Mouse (Mus musculus): Measurements from ENCODE around the gene Strap.
A peak's percentile ranks its signal among the peaks of the same experiment; 100 is the strongest.

Gene Strap

DNA sequence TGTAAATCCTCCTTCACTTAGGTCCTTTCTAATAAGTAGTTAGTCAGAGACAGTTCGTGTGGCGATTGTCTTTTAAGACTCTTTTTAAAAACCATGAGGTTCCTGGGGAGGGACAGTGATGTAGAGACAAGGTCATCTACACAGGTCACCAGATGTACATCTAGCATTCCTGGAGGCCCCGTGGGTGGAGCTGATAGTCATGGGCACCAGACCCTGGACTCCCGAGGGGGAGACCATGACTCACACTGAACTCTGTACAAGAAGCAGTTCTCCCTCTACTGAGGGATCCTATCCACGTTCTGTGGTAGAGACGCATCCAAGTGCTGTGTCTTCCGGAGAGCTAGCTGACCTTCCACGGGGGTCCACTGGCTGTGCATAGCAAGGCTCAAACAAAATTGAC, 42.1 kb downstream of the Strap start:
- no peak for DNase-seq (ENCODE audit: low spot score)

DNA sequence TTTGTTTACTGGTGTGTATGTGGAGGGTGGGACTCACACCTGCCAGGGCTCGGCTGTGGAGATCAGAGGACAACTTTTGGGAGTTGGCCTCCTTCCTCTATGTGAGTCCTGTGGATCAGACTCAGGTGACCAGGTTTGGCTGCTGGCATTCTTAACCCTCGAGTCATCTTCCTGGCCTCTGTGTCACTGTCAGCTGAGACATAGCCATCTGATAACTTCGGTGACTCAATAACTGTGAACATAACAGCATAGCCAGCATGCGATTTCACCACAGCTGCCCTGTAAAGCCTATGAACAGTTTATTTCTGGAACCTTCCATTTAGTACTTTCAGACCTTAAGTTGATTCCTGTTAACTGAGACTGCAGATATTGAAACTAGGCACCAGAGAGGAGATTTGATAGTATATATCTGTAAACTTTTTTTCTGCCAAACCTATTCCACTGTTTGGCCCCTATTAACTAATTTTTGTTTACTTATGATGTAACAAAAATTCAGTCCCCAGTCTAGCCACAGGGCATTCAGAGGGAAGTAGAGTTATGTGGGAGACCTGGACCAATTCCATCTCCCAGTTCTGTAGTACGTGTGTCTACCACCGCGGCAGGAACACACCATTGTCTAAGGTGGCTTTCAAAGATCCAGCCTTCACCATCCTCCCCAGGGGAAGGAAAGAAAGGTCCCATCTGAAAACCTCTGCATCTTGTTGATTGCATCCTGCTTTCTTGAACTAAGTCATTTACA, 49.2 kb downstream of the Strap start:
- DNase-seq (ENCODE audit: low spot score) = peak; percentile 24

DNA sequence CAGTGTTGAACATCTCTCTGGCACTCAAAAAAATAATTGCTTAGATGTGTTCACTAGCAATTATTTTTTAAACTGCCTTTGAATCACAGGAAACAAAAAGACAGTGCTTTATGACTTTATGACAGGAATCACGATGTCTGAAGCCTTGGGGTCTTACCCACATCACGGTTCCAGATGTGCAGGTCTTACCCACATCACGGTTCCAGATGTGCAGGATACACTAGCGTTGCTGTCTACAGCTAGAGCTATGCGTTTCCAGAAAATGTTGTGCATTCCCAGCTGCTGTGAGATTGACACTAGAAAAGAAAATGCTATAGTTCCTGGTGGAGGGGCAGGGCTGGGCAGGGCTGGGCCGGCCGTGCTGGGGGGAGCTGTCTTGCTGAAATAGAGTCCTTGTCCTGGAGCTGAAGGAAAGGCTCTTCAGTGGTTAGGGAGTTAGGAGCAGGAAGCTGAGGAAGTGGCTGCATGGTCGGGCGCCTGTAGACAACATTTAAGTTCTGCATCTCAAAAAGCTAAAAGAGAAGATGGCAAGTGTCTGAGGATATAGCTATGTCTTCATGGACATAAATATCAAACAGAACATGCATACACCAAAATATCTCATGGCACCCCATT, 54.2 kb downstream of the Strap start:
- DNase-seq (ENCODE audit: low spot score) = no peak

DNA sequence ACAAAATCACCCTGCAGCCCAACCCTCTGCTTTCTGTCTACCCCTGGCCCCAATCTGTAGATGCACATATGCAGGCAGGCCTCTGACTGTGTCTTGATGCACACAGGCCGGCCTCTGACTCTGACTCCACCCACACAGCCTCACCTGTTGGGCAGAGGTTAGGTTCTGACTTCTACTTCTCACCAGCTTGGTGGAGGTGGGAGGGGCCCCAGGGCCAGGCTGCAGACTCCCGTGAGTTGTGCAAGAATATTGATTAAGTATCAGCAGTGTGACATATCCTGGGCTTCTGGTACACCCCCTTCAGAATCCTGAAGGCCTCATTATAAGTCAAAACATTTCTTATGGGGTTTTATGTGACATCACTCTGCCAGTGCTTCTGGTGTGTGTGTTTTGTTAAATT, 54.8 kb downstream of the Strap start:
- no peak for DNase-seq (ENCODE audit: low spot score)

DNA sequence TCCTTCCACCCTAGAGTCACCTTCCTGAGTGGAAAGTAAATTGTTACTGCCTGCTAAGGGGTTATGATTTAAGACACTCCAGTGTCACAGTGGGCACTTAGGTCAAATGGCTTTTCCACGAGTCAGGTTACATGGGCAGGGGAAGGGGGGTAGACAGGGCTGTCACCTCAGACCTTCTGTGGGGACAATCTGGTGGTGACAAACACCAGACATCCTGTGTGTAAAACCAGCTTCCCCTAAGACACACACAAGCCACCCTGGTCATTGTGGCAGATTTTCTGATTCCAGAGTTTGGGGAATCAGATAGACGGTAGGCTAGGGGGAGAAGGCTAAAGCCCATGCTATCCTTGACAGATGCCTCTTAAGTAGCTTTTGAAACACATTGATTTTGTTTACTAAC, 60.6 kb downstream of the Strap start:
- DNase-seq (ENCODE audit: low spot score) = no peak

DNA sequence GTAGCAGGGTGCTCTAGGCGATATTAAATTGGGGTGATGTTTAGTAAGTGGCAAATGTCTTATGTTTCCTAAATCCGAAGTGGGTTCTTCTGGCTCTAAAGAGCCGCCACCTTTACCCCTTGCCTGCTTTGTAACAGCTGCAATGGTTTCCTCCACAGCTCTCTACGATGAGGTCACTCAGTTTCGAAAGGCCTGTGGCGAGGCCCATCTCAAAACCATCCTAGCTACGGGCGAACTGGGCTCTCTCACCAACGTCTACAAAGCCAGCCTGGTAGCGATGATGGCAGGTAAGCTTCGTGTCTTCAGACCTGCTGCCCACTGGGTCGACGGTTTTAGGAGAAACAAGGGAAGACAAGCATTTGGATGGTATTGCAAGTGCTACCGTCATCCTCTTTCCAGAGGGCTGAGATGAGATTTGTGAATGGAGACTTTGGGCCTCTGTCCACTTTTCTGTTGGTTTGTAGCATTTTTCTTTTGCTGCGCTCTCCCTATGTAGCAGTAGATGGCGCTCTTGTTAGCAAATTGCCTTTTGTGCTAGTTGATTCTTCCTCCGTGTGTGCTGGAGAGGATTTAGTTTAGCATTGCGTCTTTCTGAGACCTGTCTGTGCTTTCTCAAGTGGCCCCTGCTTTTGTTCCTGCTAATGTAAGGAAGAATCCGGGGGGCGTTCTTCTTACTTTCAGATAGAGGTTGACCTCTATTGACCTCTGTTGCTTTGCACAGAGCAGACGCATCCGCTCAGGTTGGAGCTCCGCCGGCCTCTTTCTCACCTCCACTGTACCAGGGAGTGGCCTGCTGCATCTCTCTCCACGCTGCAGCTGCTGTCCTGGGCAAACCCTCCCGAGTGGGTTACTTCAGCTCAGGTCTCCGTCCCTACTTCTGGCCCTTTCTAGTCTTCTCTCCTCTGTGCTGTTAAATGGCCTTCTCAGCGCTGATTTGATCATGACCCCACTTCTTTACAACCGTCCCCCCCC, 62.0 kb downstream of the Strap start:
- DNase-seq (ENCODE audit: low spot score) = no peak

DNA sequence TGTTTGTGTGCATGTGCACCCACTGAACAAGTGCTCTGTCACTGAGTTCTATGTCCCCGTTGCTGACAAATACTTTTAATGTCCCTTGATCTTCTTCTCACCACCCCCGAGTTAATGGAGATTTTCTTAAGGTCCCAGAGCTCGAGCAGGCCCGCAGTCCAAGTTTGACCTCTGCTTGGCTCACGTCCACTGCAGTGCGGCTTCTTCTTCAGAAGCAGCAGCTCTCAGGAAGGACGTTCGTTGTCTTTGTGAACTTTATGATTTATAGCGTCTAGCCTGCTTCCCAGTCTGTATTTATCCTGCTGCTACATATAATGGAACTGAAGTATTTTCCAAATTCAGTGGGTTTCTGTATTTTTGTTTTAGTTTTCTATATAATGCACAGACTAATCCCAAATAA, 64.4 kb downstream of the Strap start:
- DNase-seq (ENCODE audit: low spot score) = no peak

Data from urinary bladder, postnatal 14 days (tissue).